Mouse (Mus musculus): Measurements from ENCODE around the gene Pcdh17. TPM values are rescaled to one million over a fixed set of nuclear protein-coding genes. Genes with fewer than 3 reads are reported as not detected.
A peak's percentile ranks its signal among the peaks of the same experiment; 100 is the strongest.

Pcdh17 gene
- 2.8 and 3.3 TPM in 2 replicates for polyA plus RNA-seq (2015; fragmentation: Nextera tagmentation; extraction: Ambion mirVana)

- Histone ChIP-seq H3K27me3 (replicated peaks; ENCODE audit: control insufficient read depth, insufficient read depth, low read length) (peaks cover 47% of the 10 kb centered on the region), H3K27ac (ENCODE audit: low read depth, low read length) (no peak within 1 kb of the TSS), H3K9ac (ENCODE audit: low read depth, low read length) (peak within 1 kb of the TSS; percentile 31; the same call in 1 of the 2 replicates), H3K36me3 (ENCODE audit: control insufficient read depth, insufficient read depth) (no peaks in the 10 kb centered on the region), H3K9me3 (ENCODE audit: control insufficient read depth) (no peaks in the 10 kb centered on the region), H3K4me1 (replicated peaks; ENCODE audit: control insufficient read depth, insufficient read depth, low read length) (0 out of 2 replicates have a peak, but pooled peaks cover 5% of the 10 kb centered on the region), H3K4me3 (ENCODE audit: low read depth, low read length) (peak within 1 kb of the TSS; percentile 35), H3K4me2 (replicated peaks; ENCODE audit: low read depth) (peak within 1 kb of the TSS; percentile 67)
- no peak for TF ChIP-seq CTCF (IDR thresholded peaks at IDR 0.05; ENCODE audit: low read depth)
- whole genome bisulfite sequencing, result under 1% methylated on average over 31 of the region's 31 CpGs
- ATAC-seq, result peak; percentile 98
Measured at GRCm38 (mm10) chr14:84443288-84443686, at the start of gene Pcdh17. Pcdh17 (plus strand) TSS chr14:84443563.

DNA sequence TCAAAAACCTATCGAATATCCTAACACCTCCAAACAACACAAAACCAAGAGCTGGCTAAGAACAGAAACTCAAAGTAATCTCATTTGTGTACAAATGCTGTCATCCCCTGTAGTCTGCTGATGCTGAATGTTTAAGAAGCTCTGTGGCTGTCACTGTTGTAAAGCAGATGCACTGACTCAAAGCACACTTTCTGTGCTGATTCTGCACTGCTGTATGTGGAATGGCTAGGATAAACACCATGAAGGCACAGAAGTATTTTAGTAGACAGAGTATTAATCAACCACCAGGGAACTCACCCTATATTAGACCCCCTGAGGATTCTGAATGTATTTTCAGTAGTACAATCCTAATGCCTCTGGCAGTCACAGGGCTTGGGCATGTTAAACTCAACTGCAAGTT lies 46.2 kb upstream of the Pcdh17 start:
- no peak overlapping the region for H3K4me3 ChIP-seq (ENCODE audit: low read depth, low read length)

DNA sequence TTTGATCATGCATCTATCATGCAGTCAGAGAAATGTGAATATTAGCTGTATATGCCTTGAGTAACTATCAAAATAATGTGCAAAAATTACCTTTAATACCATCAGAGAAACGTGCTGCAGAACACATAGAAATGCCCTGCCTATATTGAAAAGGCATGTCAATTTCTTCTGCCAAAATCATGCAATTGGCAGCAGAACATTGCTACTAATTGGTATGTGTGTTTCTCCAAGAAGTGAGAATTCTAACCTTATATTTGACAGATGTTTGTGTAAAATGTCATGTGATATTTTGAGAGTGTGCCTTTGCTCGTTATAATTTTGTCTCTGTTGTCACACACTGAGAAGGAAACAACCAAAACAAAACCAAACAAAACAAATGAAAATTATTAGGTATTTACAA lies 18.6 kb upstream of the Pcdh17 start:
- Histone ChIP-seq H3K27ac (ENCODE audit: low read depth, low read length) (no peak overlapping the region), H3K9me3 (ENCODE audit: control insufficient read depth) (no peaks in the 10 kb centered on the region), H3K36me3 (ENCODE audit: control insufficient read depth, insufficient read depth) (no peaks in the 10 kb centered on the region), H3K27me3 (replicated peaks; ENCODE audit: control insufficient read depth, insufficient read depth, low read length) (no peaks in the 10 kb centered on the region), H3K4me2 (replicated peaks; ENCODE audit: low read depth) (no peak overlapping the region), H3K4me1 (replicated peaks; ENCODE audit: control insufficient read depth, insufficient read depth, low read length) (no peaks in the 10 kb centered on the region), H3K4me3 (ENCODE audit: low read depth, low read length) (no peak overlapping the region), H3K9ac (ENCODE audit: low read depth, low read length) (no peak overlapping the region)
- TF ChIP-seq CTCF (IDR thresholded peaks at IDR 0.05; ENCODE audit: low read depth), result no peak
- ATAC-seq, result no peak
- WGBS, result 66% methylated on average over 2 of the region's 2 CpGs

More for the DNA sequence above, 46.2 kb upstream of the Pcdh17 start:
- no peak overlapping the region for H3K4me2 ChIP-seq (replicated peaks; ENCODE audit: low read depth)
- no peaks in the 10 kb centered on the region for H3K9me3 ChIP-seq (ENCODE audit: control insufficient read depth)
- H3K4me1 ChIP-seq (replicated peaks; ENCODE audit: control insufficient read depth, insufficient read depth, low read length), result no peaks in the 10 kb centered on the region
- ATAC-seq, result no peak
- no peak overlapping the region for H3K9ac ChIP-seq (ENCODE audit: low read depth, low read length)
- no peak for TF ChIP-seq CTCF (IDR thresholded peaks at IDR 0.05; ENCODE audit: low read depth)
- H3K27ac ChIP-seq (ENCODE audit: low read depth, low read length), result no peak overlapping the region
- no peaks in the 10 kb centered on the region for H3K36me3 ChIP-seq (ENCODE audit: control insufficient read depth, insufficient read depth)
- 55% methylated on average over 1 of the region's 1 CpGs for WGBS
- no peaks in the 10 kb centered on the region for H3K27me3 ChIP-seq (replicated peaks; ENCODE audit: control insufficient read depth, insufficient read depth, low read length)

GRCm38 (mm10) chr14:84426616-84427015 lies 16.7 kb upstream of the Pcdh17 start:
- H3K27ac ChIP-seq (ENCODE audit: low read depth, low read length), result no peak overlapping the region
- H3K4me3 ChIP-seq (ENCODE audit: low read depth, low read length), result no peak overlapping the region
- ATAC-seq, result no peak
- H3K4me2 ChIP-seq (replicated peaks; ENCODE audit: low read depth), result no peak overlapping the region
- H3K36me3 ChIP-seq (ENCODE audit: control insufficient read depth, insufficient read depth), result no peaks in the 10 kb centered on the region
- H3K9ac ChIP-seq (ENCODE audit: low read depth, low read length), result no peak overlapping the region
- H3K27me3 ChIP-seq (replicated peaks; ENCODE audit: control insufficient read depth, insufficient read depth, low read length), result no peaks in the 10 kb centered on the region
- no peak for TF ChIP-seq CTCF (IDR thresholded peaks at IDR 0.05; ENCODE audit: low read depth)
- H3K9me3 ChIP-seq (ENCODE audit: control insufficient read depth), result no peaks in the 10 kb centered on the region
- no peaks in the 10 kb centered on the region for H3K4me1 ChIP-seq (replicated peaks; ENCODE audit: control insufficient read depth, insufficient read depth, low read length)

DNA sequence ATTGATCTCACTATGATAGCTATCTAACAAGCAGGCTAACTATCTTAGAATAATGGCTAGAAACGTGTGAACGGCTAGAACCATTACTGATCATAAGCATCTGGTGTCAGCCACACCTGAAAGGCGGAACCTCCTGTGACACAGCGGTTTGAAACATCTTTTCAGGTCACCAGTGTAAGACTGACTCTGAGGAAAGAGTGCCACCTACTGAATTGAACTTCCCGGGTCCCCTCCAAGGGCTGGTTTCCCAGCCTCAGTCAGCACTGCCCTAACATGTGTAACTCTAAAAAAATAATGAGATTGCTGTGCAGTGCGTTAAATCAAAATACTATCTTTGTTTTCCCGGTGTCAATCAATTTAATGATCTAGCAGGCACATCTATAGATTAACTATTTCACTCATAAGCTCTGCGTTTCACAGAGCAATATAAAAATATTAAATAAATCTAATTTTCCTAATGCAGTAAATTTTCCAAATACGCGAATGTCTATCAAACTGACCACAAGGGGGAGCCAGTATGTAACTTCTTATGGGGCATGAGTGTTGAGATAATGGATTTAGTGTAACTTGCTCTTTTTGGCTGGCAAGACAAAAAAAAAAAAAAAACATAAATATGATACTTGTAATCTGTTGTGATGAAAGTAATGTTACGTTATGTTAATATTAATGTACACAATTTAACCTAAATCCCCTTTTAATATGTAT lies 5.1 kb upstream of the Pcdh17 start:
- Histone ChIP-seq H3K9ac (ENCODE audit: low read depth, low read length) (no peak overlapping the region), H3K4me1 (replicated peaks; ENCODE audit: control insufficient read depth, insufficient read depth, low read length) (no peaks in the 10 kb centered on the region), H3K27ac (ENCODE audit: low read depth, low read length) (no peak overlapping the region), H3K4me3 (ENCODE audit: low read depth, low read length) (no peak overlapping the region), H3K27me3 (replicated peaks; ENCODE audit: control insufficient read depth, insufficient read depth, low read length) (no peaks in the 10 kb centered on the region; the same call in 1 of the 2 replicates), H3K9me3 (ENCODE audit: control insufficient read depth) (no peaks in the 10 kb centered on the region), H3K4me2 (replicated peaks; ENCODE audit: low read depth) (no peak overlapping the region), H3K36me3 (ENCODE audit: control insufficient read depth, insufficient read depth) (no peaks in the 10 kb centered on the region)
- no peak for ATAC-seq
- WGBS, result 26% methylated on average over 11 of the region's 11 CpGs
- TF ChIP-seq CTCF (IDR thresholded peaks at IDR 0.05; ENCODE audit: low read depth), result peak; percentile 70

DNA sequence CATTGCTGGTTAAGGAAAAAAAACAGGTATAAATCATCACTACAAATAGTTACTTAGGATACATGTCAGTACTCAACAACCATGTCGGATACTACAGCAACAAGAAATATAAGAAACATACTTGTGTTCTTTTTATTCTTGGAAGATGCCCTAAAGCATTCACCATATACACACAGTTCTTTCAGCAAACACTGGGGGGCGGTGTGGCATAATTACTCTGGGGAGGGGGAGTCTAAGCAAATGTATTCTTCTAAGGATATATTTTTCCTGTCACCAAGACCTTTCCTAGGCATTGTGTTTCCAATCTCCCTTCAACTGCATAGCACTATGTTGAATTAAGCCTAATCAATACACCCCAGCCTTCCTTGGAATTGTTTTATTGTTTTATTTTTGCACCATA lies 2.5 kb upstream of the Pcdh17 start:
- H3K4me2 ChIP-seq (replicated peaks; ENCODE audit: low read depth), result no peak overlapping the region
- TF ChIP-seq CTCF (IDR thresholded peaks at IDR 0.05; ENCODE audit: low read depth), result peak; percentile 58
- WGBS, result 16% methylated on average over 2 of the region's 2 CpGs

More for the DNA sequence above, 2.5 kb upstream of the Pcdh17 start:
- no peaks in the 10 kb centered on the region for H3K9me3 ChIP-seq (ENCODE audit: control insufficient read depth)
- H3K4me3 ChIP-seq (ENCODE audit: low read depth, low read length), result no peak overlapping the region
- H3K27me3 ChIP-seq (replicated peaks; ENCODE audit: control insufficient read depth, insufficient read depth, low read length), result peaks cover 24% of the 10 kb centered on the region; the same call in 1 of the 2 replicates
- ATAC-seq, result no peak
- H3K27ac ChIP-seq (ENCODE audit: low read depth, low read length), result no peak overlapping the region
- H3K36me3 ChIP-seq (ENCODE audit: control insufficient read depth, insufficient read depth), result no peaks in the 10 kb centered on the region
- no peak overlapping the region for H3K9ac ChIP-seq (ENCODE audit: low read depth, low read length)
- H3K4me1 ChIP-seq (replicated peaks; ENCODE audit: control insufficient read depth, insufficient read depth, low read length), result 0 out of 2 replicates have a peak, but pooled peaks cover 5% of the 10 kb centered on the region

Measured in intestine, postnatal 0 days (tissue).